Mouse (Mus musculus) CH12.LX (cell line): ENCODE measurements around the gene Rbm6. TPM values are rescaled to one million over a fixed set of nuclear protein-coding genes. Genes with fewer than 3 reads are reported as not detected.

ENCODE experiments used
- DNase-seq: peaks from one replicate; pipeline ENCODE4 v3.0.0-alpha.2; 2013; ENCODE audit errors: extremely low read depth
- H3K27ac ChIP-seq: 2 replicates; pipeline ENCODE4 v1.5.1; 2012; ENCODE audit warnings: low read depth, mild to moderate bottlenecking, control low read depth, moderate library complexity; ENCODE audit not compliant: insufficient read depth
- H3K27me3 ChIP-seq: replicated peaks from 2 replicates; pipeline ENCODE3; 2012; ENCODE audit warnings: inconsistent platforms
- H3K36me3 ChIP-seq, 2 experiments: replicated peaks in 1 of 2; 2 replicates each; pipeline versions ENCODE3 to v1.6.1; 2012; ENCODE audit warnings: inconsistent platforms in 1 of 2, low read length in 1 of 2, mild to moderate bottlenecking in 1 of 2, mixed read lengths in 1 of 2, moderate library complexity in 1 of 2; ENCODE audit not compliant: control insufficient read depth in 1 of 2, insufficient read depth in 1 of 2
- H3K4me1 ChIP-seq, 2 experiments: 2 replicates each; pipeline ENCODE4 v1.6.1; 2012; ENCODE audit warnings: inconsistent platforms in 1 of 2, moderate library complexity in 1 of 2; ENCODE audit not compliant: insufficient read depth in 2 of 2, control insufficient read depth in 1 of 2
- H3K4me2 ChIP-seq: 2 replicates; pipeline ENCODE4 v1.6.1; 2012; ENCODE audit warnings: low read depth, mild to moderate bottlenecking, control low read depth; ENCODE audit not compliant: poor library complexity, insufficient read depth, severe bottlenecking
- H3K4me3 ChIP-seq, 3 experiments: fragments of 150-350 bp in 1 of 3; sonication (generic) in 1 of 3; replicated peaks in 1 of 3; 2 replicates each; pipeline versions ENCODE3 to v1.5.1; 2011 to 2012; ENCODE audit warnings: low read depth in 2 of 3, low read length in 2 of 3, mild to moderate bottlenecking in 2 of 3, moderate library complexity in 2 of 3, control low read depth in 1 of 3, improper control_type of control experiment in 1 of 3, inconsistent platforms in 1 of 3, mixed read lengths in 1 of 3; ENCODE audit not compliant: poor library complexity in 1 of 3
- H3K79me2 ChIP-seq: replicated peaks from 2 replicates; pipeline ENCODE4 v1.6.1; 2012; ENCODE audit warnings: mild to moderate bottlenecking, moderate library complexity; ENCODE audit not compliant: control insufficient read depth, poor library complexity, insufficient read depth, severe bottlenecking; ENCODE audit errors: extremely low read depth
- H3K9ac ChIP-seq: 2 replicates; pipeline ENCODE4 v1.6.1; 2012; ENCODE audit warnings: low read depth, mild to moderate bottlenecking, control low read depth, moderate library complexity; ENCODE audit not compliant: insufficient read depth
- H3K9me3 ChIP-seq: replicated peaks from 2 replicates; pipeline ENCODE3; 2012; ENCODE audit warnings: low read length, inconsistent platforms, mixed read lengths
- BHLHE40 ChIP-seq: IDR thresholded peaks from 2 replicates; pipeline ENCODE4 v1.6.1; 2011; ENCODE audit warnings: mild to moderate bottlenecking, low read depth, low read length, improper control_type of control experiment
- CHD1 ChIP-seq: IDR thresholded peaks from 2 replicates; pipeline ENCODE4 v1.6.1; 2012; ENCODE audit warnings: low read depth, low read length, improper control_type of control experiment, inconsistent platforms
- CHD2 ChIP-seq: IDR thresholded peaks from 2 replicates; pipeline ENCODE4 v1.6.1; 2011; ENCODE audit warnings: low read length, improper control_type of control experiment
- CTCF ChIP-seq, 2 experiments: IDR thresholded peaks in 1 of 2; conservative IDR thresholded peaks in 1 of 2; 2 replicates each; pipeline ENCODE4 v1.5.1; 2011 to 2012; ENCODE audit warnings: low read depth in 2 of 2, low read length in 2 of 2, improper control_type of control experiment in 1 of 2, inconsistent platforms in 1 of 2, mild to moderate bottlenecking in 1 of 2, moderate library complexity in 1 of 2
- EP300 ChIP-seq: IDR thresholded peaks from 2 replicates; pipeline ENCODE4 v1.6.1; 2011; ENCODE audit warnings: low read length, improper control_type of control experiment
- ETS1 ChIP-seq: conservative IDR thresholded peaks from 2 replicates; pipeline ENCODE4 v1.6.1; 2012; ENCODE audit warnings: low read depth, mild to moderate bottlenecking, inconsistent platforms, low read length, improper control_type of control experiment, moderate library complexity
- GABPA ChIP-seq: IDR thresholded peaks from 2 replicates; pipeline ENCODE4 v1.6.1; 2012; ENCODE audit warnings: low read depth, low read length, improper control_type of control experiment, inconsistent platforms; ENCODE audit not compliant: insufficient replicate concordance
- IRF4 ChIP-seq: IDR thresholded peaks from 2 replicates; pipeline ENCODE4 v1.6.1; 2014; ENCODE audit warnings: low read depth, mild to moderate bottlenecking, inconsistent platforms, low read length, improper control_type of control experiment
- JUN ChIP-seq: IDR thresholded peaks from 2 replicates; pipeline ENCODE4 v1.6.1; 2011; ENCODE audit warnings: low read depth, mild to moderate bottlenecking, low read length, improper control_type of control experiment, moderate library complexity; ENCODE audit not compliant: insufficient read depth
- KAT2A ChIP-seq: IDR thresholded peaks from 2 replicates; pipeline ENCODE4 v1.6.1; 2012; ENCODE audit warnings: low read length, improper control_type of control experiment, inconsistent platforms; ENCODE audit not compliant: insufficient replicate concordance
- MAFK ChIP-seq: IDR thresholded peaks from 2 replicates; pipeline ENCODE4 v1.6.1; 2011; ENCODE audit warnings: low read length, improper control_type of control experiment; ENCODE audit not compliant: insufficient replicate concordance
- MEF2A ChIP-seq: IDR thresholded peaks from 2 replicates; pipeline ENCODE4 v1.6.1; 2014; ENCODE audit warnings: low read depth, mild to moderate bottlenecking, inconsistent platforms, low read length, improper control_type of control experiment, borderline replicate concordance
- MXI1 ChIP-seq: IDR thresholded peaks from 2 replicates; pipeline ENCODE4 v1.6.1; 2011; ENCODE audit warnings: mild to moderate bottlenecking, low read depth, low read length, improper control_type of control experiment
- NELFE ChIP-seq: IDR thresholded peaks from 2 replicates; pipeline ENCODE4 v1.6.1; 2011; ENCODE audit warnings: low read depth, low read length, improper control_type of control experiment
- NRF1 ChIP-seq: IDR thresholded peaks from 2 replicates; pipeline ENCODE4 v1.6.1; 2014; ENCODE audit warnings: low read depth, mild to moderate bottlenecking, inconsistent platforms, low read length, improper control_type of control experiment, moderate library complexity
- POLR2A ChIP-seq: IDR thresholded peaks from 2 replicates; pipeline ENCODE4 v1.6.1; 2011; ENCODE audit warnings: low read depth, mild to moderate bottlenecking, improper control_type of control experiment, low read length
- RAD21 ChIP-seq: IDR thresholded peaks from 2 replicates; pipeline ENCODE4 v1.6.1; 2011; ENCODE audit warnings: low read depth, mild to moderate bottlenecking, low read length, improper control_type of control experiment, moderate library complexity
- RCOR1 ChIP-seq: conservative IDR thresholded peaks from 2 replicates; pipeline ENCODE4 v1.6.1; 2012; ENCODE audit warnings: low read depth, mild to moderate bottlenecking, inconsistent platforms, low read length, improper control_type of control experiment
- TBP ChIP-seq: conservative IDR thresholded peaks from 2 replicates; pipeline ENCODE4 v1.6.1; 2011; ENCODE audit warnings: low read depth, low read length, improper control_type of control experiment
- TCF12 ChIP-seq: IDR thresholded peaks from 2 replicates; pipeline ENCODE4 v1.6.1; 2014; ENCODE audit warnings: low read depth, mild to moderate bottlenecking, inconsistent platforms, low read length, improper control_type of control experiment
- UBTF ChIP-seq: IDR thresholded peaks from 2 replicates; pipeline ENCODE4 v1.6.1; 2012; ENCODE audit warnings: low read depth, mild to moderate bottlenecking, inconsistent platforms, low read length, improper control_type of control experiment, moderate library complexity
- ZKSCAN1 ChIP-seq: IDR thresholded peaks from 2 replicates; pipeline ENCODE4 v1.6.1; 2012; ENCODE audit warnings: low read depth, inconsistent platforms, low read length, improper control_type of control experiment, borderline replicate concordance
- dilution Hi-C: fragments of 300-500 bp; cut with MboI; formaldehyde crosslinking; loops from 2 replicates; pipeline ENCODE4 v1.14.3; 2020; ENCODE audit warnings: low sequenced_read_pairs; ENCODE audit not compliant: extremely low pct_unique_long_range_greater_than_20kb, extremely low pct_ligation_motif_present
- in situ Hi-C: fragments of 300-500 bp; cut with MboI; formaldehyde crosslinking; loops from 3 replicates; pipeline ENCODE4 v1.14.3; 2019; ENCODE audit warnings: low sequenced_read_pairs, low pct_ligation_motif_present, low pct_unique_long_range_greater_than_20kb, mixed read lengths
- polyA plus RNA-seq: library from polyadenylated mRNA; unstranded; fragments of >175 nt; gene quantifications from 2 replicates; pipeline ENCODE4 v1.2.1, GENCODE M21; 2012; ENCODE audit warnings: low read depth; ENCODE audit not compliant: insufficient read length
- total RNA-seq, 2 experiments: library from RNA; depleted of rRNA; stranded (reverse); fragments of 300-350 nt in 1 of 2; fragments of >200 nt in 1 of 2; gene quantifications; 2 replicates each; pipeline ENCODE4 v1.2.3; 2012 to 2014

Gene Rbm6
- total and polyA plus RNA-seq, 3 experiments = 39.1 to 56.6 (median 43.3) TPM

GRCm38 (mm10) chr9:107864493-107864892 lies 8.5 kb downstream of the Rbm6 start:
- dilution Hi-C loops = no loop called here
- no peak for DNase-seq
- Histone ChIP-seq H3K79me2 (peaks cover 54% of the 10 kb centered on the region), H3K27me3 (no peaks in the 10 kb centered on the region), H3K4me2 (no peak overlapping the region), H3K27ac (no peak overlapping the region), H3K4me1 (peaks cover 0 to 2% of the 10 kb centered on the region in 2 experiments; a peak in 1 of 4 replicates), H3K36me3 (peaks cover 4 to 49% of the 10 kb centered on the region in 2 experiments), H3K9ac (no peak overlapping the region), H3K9me3 (peaks cover 11% of the 10 kb centered on the region), H3K4me3 (no peak overlapping the region)
- TF ChIP-seq JUN (no peak), MEF2A (no peak), MXI1 (no peak), UBTF (no peak), CHD2 (no peak), NRF1 (no peak), TBP (no peak), TCF12 (no peak), POLR2A (no peak), BHLHE40 (no peak), MAFK (no peak), RCOR1 (no peak), ETS1 (no peak), KAT2A (no peak), NELFE (no peak), EP300 (no peak), CHD1 (no peak), GABPA (no peak), CTCF (conservative IDR thresholded peaks at IDR 0.05 in 1 of 2, IDR thresholded peaks at IDR 0.05 in 1 of 2; ENCODE audit: low read depth in 2 of 2, low read length in 2 of 2) (no peak), RAD21 (no peak)
- in situ Hi-C loops = no loop called here

GRCm38 (mm10) chr9:107858343-107858742 lies 14.7 kb downstream of the Rbm6 start:
- in situ Hi-C loops = no loop called here
- no peaks in the 10 kb centered on the region for H3K27me3 ChIP-seq
- TF ChIP-seq BHLHE40 (no peak), IRF4 (no peak), ZKSCAN1 (no peak)
- TF ChIP-seq, all 38 proteins: peak for 0

More at GRCm38 (mm10) chr9:107858343-107858742, 14.7 kb downstream of the Rbm6 start:
- Histone ChIP-seq H3K4me1 (no peaks in the 10 kb centered on the region), H3K27ac (no peak overlapping the region), H3K4me3 (no peak overlapping the region), H3K9me3 (no peaks in the 10 kb centered on the region), H3K4me2 (no peak overlapping the region), H3K36me3 (peaks cover 18 to 52% of the 10 kb centered on the region in 2 experiments), H3K79me2 (peaks cover 30% of the 10 kb centered on the region), H3K9ac (no peak overlapping the region)
- dilution Hi-C loops = no loop called here
- no peak for DNase-seq
